Mouse (Mus musculus): ENCODE results near the gene Ifitm3. TPM values are rescaled to one million over a fixed set of nuclear protein-coding genes. Genes with fewer than 3 reads are reported as not detected.

Ifitm3 gene
- total RNA-seq (2017), result 143 and 146 TPM in 2 replicates

GRCm38 (mm10) chr7:141010593-141010992 lies at the start of gene Ifitm3:
Ifitm3 (minus strand) TSS chr7:141010770.
- 0 out of 2 replicates have a peak, but pooled peaks have one; percentile 5 for ATAC-seq (replicated peaks; ENCODE audit: low read depth, poor library complexity, severe bottlenecking)

- no peak for ATAC-seq (replicated peaks; ENCODE audit: low read depth, poor library complexity, severe bottlenecking)
Observed at GRCm38 (mm10) chr7:141059929-141060328, 49.4 kb upstream of the Ifitm3 start.

GRCm38 (mm10) chr7:141058601-141059341 lies 48.2 kb upstream of the Ifitm3 start:
- no peak for ATAC-seq (replicated peaks; ENCODE audit: low read depth, poor library complexity, severe bottlenecking)

- no peak for ATAC-seq (replicated peaks; ENCODE audit: low read depth, poor library complexity, severe bottlenecking)
Observed at GRCm38 (mm10) chr7:141057541-141057940, 47.0 kb upstream of the Ifitm3 start.

GRCm38 (mm10) chr7:141056976-141057375 lies 46.4 kb upstream of the Ifitm3 start:
- ATAC-seq (replicated peaks; ENCODE audit: low read depth, poor library complexity, severe bottlenecking), result peak; percentile 39; the same call in 1 of the 2 replicates

GRCm38 (mm10) chr7:141055785-141056184 lies 45.2 kb upstream of the Ifitm3 start:
- ATAC-seq (replicated peaks; ENCODE audit: low read depth, poor library complexity, severe bottlenecking), result no peak

GRCm38 (mm10) chr7:141052421-141052820 lies 41.9 kb upstream of the Ifitm3 start:
- no peak for ATAC-seq (replicated peaks; ENCODE audit: low read depth, poor library complexity, severe bottlenecking)

- no peak for ATAC-seq (replicated peaks; ENCODE audit: low read depth, poor library complexity, severe bottlenecking)
Observed at GRCm38 (mm10) chr7:141052016-141052415, 41.4 kb upstream of the Ifitm3 start.

- no peak for ATAC-seq (replicated peaks; ENCODE audit: low read depth, poor library complexity, severe bottlenecking)
Observed at GRCm38 (mm10) chr7:141051060-141051685, 40.6 kb upstream of the Ifitm3 start.

GRCm38 (mm10) chr7:141049326-141049725 lies 38.8 kb upstream of the Ifitm3 start:
- no peak for ATAC-seq (replicated peaks; ENCODE audit: low read depth, poor library complexity, severe bottlenecking)

GRCm38 (mm10) chr7:141048226-141049218 lies 38.0 kb upstream of the Ifitm3 start:
- ATAC-seq (replicated peaks; ENCODE audit: low read depth, poor library complexity, severe bottlenecking), result peak; percentile 64

GRCm38 (mm10) chr7:141047581-141048225 lies 37.1 kb upstream of the Ifitm3 start:
- ATAC-seq (replicated peaks; ENCODE audit: low read depth, poor library complexity, severe bottlenecking), result peak; percentile 12; the same call in 1 of the 2 replicates

- ATAC-seq (replicated peaks; ENCODE audit: low read depth, poor library complexity, severe bottlenecking), result peak; percentile 77
Observed at GRCm38 (mm10) chr7:141046931-141047580, 36.5 kb upstream of the Ifitm3 start.

GRCm38 (mm10) chr7:141042539-141042938 lies 32.0 kb upstream of the Ifitm3 start:
- peak; percentile 6; the same call in 1 of the 2 replicates for ATAC-seq (replicated peaks; ENCODE audit: low read depth, poor library complexity, severe bottlenecking)

- peak; percentile 26; the same call in 1 of the 2 replicates for ATAC-seq (replicated peaks; ENCODE audit: low read depth, poor library complexity, severe bottlenecking)
Observed at GRCm38 (mm10) chr7:141041661-141042060, 31.1 kb upstream of the Ifitm3 start.

- no peak for ATAC-seq (replicated peaks; ENCODE audit: low read depth, poor library complexity, severe bottlenecking)
Observed at GRCm38 (mm10) chr7:141040867-141041606, 30.5 kb upstream of the Ifitm3 start.

GRCm38 (mm10) chr7:141039386-141040107 lies 29.0 kb upstream of the Ifitm3 start:
- ATAC-seq (replicated peaks; ENCODE audit: low read depth, poor library complexity, severe bottlenecking), result no peak
